Mouse (Mus musculus): ENCODE results near the gene Vmn1r13. TPM values are rescaled to one million over a fixed set of nuclear protein-coding genes. Genes with fewer than 3 reads are reported as not detected.
"Not testable (repeated sequence)": the region's sequence is repeated elsewhere in the genome, so short reads cannot be mapped to it uniquely, and the experiment has no call there.

Vmn1r13 gene
- not detected in 2 replicates for polyA plus RNA-seq (2016; fragmentation: Nextera tagmentation; extraction: Ambion mirVana)

DNA sequence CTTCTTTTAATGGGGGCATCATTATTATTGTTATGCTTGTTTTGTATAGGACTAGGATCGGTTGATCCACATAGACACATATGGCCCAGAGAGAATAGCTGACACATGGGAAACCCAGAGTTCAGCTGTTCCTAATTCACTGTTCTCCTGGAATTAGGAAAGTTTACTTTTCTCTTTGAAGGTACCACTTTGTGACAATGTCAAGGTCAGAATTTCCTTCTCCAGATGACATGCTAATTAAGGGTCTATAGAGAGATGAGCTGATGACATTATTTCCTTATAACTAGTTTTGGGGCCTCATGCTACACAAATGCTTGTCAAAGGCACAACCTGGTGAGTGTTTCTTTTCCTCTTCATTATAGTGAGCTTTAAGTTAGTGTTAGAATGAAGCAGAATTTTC, at the start of gene Vmn1r13:
Gene Vmn1r13 (plus strand): TSS at position 301 of the 400 bp plus-strand sequence.
- not testable (repeated sequence) for H3K9me3 ChIP-seq (replicated peaks); H3K27ac ChIP-seq; H3K4me1 ChIP-seq; H3K4me3 ChIP-seq; H3K9ac ChIP-seq; H3K27me3 ChIP-seq (replicated peaks); ATAC-seq; H3K36me3 ChIP-seq; H3K4me2 ChIP-seq
- WGBS (ENCODE audit: insufficient replicate concordance): 68% methylated on average over 1 of the region's 1 CpGs

DNA sequence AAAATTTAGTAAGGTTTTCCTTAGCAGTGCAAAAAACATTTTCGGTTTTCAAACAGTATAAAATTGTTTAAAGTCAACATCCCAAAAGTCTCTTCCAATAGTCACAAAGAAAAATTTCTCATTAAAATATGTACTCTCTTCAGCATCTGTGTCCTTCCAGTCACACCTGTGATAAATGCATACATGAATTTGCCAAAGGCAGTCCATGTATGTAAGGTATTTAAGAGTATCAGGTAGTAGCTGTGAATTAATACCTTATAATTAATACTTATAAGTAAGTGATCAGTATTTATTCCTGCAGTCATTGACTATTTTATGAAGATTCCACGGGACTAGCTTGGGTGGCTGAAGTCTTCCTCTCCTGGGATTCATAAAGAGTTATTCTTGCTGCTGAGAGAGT, 46.5 kb upstream of the Vmn1r13 start, which contains the start of gene Vmn1r12:
Gene Vmn1r12 (plus strand): TSS at position 301 of the 400 bp plus-strand sequence.
- Histone ChIP-seq H3K4me2 (no peak within 1 kb of the TSS), H3K9ac (no peak within 1 kb of the TSS), H3K4me3 (no peak within 1 kb of the TSS), H3K9me3 (replicated peaks) (no peaks in the 10 kb centered on the region), H3K36me3 (no peaks in the 10 kb centered on the region), H3K27ac (no peak within 1 kb of the TSS), H3K4me1 (no peaks in the 10 kb centered on the region), H3K27me3 (replicated peaks) (no peaks in the 10 kb centered on the region)
- WGBS (ENCODE audit: insufficient replicate concordance): 51% methylated on average over 2 of the region's 2 CpGs
- ATAC-seq: no peak

DNA sequence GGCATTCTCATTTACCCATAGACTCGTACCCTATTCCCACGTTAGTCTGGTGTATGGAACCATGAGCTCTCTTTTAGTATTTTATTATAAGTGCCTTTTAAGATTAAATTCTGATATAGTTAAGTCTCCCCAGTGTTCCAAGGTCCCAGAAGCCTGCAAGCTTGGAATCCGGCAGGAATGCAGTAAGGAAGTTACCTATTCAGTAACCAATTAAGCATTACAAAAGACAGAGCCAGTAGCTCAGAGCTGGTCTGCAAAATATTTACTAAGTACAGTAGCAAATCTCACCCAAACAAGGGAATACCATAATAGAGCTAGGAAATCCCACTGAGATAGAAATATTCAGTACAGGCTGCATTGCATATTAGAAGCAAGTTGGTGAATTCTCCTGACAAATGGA, 13.1 kb upstream of the Vmn1r13 start:
- WGBS (ENCODE audit: insufficient replicate concordance): 51% methylated on average over 3 of the region's 3 CpGs
- not testable (repeated sequence) for H3K27ac ChIP-seq; ATAC-seq; H3K9ac ChIP-seq; H3K4me1 ChIP-seq; H3K4me2 ChIP-seq; H3K9me3 ChIP-seq (replicated peaks); H3K36me3 ChIP-seq; H3K4me3 ChIP-seq; H3K27me3 ChIP-seq (replicated peaks)

DNA sequence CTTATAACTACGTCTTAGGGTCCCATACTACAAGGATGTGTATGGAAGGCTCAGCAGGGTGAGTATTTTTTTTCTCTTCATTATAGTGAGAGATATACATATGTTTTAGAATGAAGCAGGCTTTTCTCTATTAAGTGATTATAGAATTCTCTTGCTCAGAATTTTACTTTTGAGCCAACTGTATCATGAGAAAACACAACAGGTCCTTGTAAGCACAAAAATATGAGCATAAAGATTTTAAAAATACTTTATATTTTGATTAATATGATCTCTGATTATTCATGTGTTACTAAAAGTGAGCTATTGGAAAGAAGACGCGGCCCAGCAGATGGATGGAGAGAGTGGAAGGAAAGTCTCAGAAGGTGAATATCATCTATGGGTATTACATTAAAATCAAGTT, 28.3 kb downstream of the Vmn1r13 start, which contains the start of gene Vmn1r14:
Gene Vmn1r14 (plus strand): TSS at position 301 of the 400 bp plus-strand sequence.
- no peaks in the 10 kb centered on the region for H3K4me1 ChIP-seq
- no peaks in the 10 kb centered on the region for H3K36me3 ChIP-seq
- no peak within 1 kb of the TSS for H3K27ac ChIP-seq
- no peak within 1 kb of the TSS for H3K9ac ChIP-seq
- H3K9me3 ChIP-seq (replicated peaks): no peaks in the 10 kb centered on the region
- no peak within 1 kb of the TSS for H3K4me3 ChIP-seq
- no peaks in the 10 kb centered on the region for H3K27me3 ChIP-seq (replicated peaks)
- no peak within 1 kb of the TSS for H3K4me2 ChIP-seq
- no peak for ATAC-seq
- WGBS (ENCODE audit: insufficient replicate concordance): 83% methylated on average over 3 of the region's 3 CpGs

GRCm38 (mm10) chr6:57257652-57258051, 54.6 kb downstream of the Vmn1r13 start, which contains the start of gene Vmn1r15:
Gene Vmn1r15, plus strand, starts transcription at chr6:57257952.
- no peaks in the 10 kb centered on the region for H3K4me1 ChIP-seq
- no peak within 1 kb of the TSS for H3K27ac ChIP-seq
- H3K27me3 ChIP-seq (replicated peaks): no peaks in the 10 kb centered on the region
- H3K9me3 ChIP-seq (replicated peaks): 0 out of 2 replicates have a peak, but pooled peaks cover 2% of the 10 kb centered on the region
- ATAC-seq: no peak
- H3K4me2 ChIP-seq: no peak within 1 kb of the TSS
- WGBS (ENCODE audit: insufficient replicate concordance): 50% methylated on average over 1 of the region's 1 CpGs
- no peak within 1 kb of the TSS for H3K4me3 ChIP-seq
- H3K36me3 ChIP-seq: no peaks in the 10 kb centered on the region
- no peak within 1 kb of the TSS for H3K9ac ChIP-seq

DNA sequence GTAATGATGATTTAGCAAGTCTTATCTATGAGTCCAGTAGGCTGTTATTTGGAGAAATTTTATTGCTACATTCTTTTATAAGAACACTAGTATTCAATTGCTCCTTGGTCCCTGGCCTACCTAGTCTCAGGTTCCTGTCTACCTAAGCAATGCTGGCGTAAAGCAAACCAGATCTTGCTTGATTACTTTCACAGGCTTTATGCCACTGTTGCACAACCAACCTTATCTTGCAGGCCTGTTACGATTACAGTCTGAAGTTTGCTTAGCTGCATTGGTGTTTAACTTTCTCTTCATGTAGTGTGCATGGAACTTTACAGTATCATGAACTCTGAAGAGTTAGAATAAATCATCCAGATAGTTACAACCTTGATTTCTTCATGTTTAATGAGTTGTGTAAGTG, 57.9 kb downstream of the Vmn1r13 start:
- no peaks in the 10 kb centered on the region for H3K36me3 ChIP-seq
- no peaks in the 10 kb centered on the region for H3K27me3 ChIP-seq (replicated peaks)
- no peak overlapping the region for H3K4me3 ChIP-seq
- no peak overlapping the region for H3K4me2 ChIP-seq
- 0 out of 2 replicates have a peak, but pooled peaks cover 2% of the 10 kb centered on the region for H3K9me3 ChIP-seq (replicated peaks)
- no peak overlapping the region for H3K9ac ChIP-seq
- no peak overlapping the region for H3K27ac ChIP-seq
- no peaks in the 10 kb centered on the region for H3K4me1 ChIP-seq
- 65% methylated on average over 2 of the region's 2 CpGs for WGBS (ENCODE audit: insufficient replicate concordance)
- no peak for ATAC-seq

Other genes with a start within 250 kb of the Vmn1r13 start
- gene Vmn1r5, start 233.0 kb upstream of the Vmn1r13 start, polyA plus RNA-seq (2016; fragmentation: Nextera tagmentation; extraction: Ambion mirVana): not detected in 2 replicates
- not detected in 2 replicates for gene Vmn1r6, start 206.0 kb upstream of the Vmn1r13 start, polyA plus RNA-seq (2016; fragmentation: Nextera tagmentation; extraction: Ambion mirVana)
- not detected in 2 replicates for gene Vmn1r7, start 178.0 kb upstream of the Vmn1r13 start, polyA plus RNA-seq (2016; fragmentation: Nextera tagmentation; extraction: Ambion mirVana)
- not detected in 2 replicates for gene Vmn1r8, start 171.0 kb upstream of the Vmn1r13 start, polyA plus RNA-seq (2016; fragmentation: Nextera tagmentation; extraction: Ambion mirVana)
- not detected in 2 replicates for gene Vmn1r9, start 136.5 kb upstream of the Vmn1r13 start, polyA plus RNA-seq (2016; fragmentation: Nextera tagmentation; extraction: Ambion mirVana)
- not detected in 2 replicates for gene Vmn1r10, start 93.8 kb upstream of the Vmn1r13 start, polyA plus RNA-seq (2016; fragmentation: Nextera tagmentation; extraction: Ambion mirVana)
- not detected in 2 replicates for gene Vmn1r11, start 69.8 kb upstream of the Vmn1r13 start, polyA plus RNA-seq (2016; fragmentation: Nextera tagmentation; extraction: Ambion mirVana)
- gene Vmn1r12, start 46.4 kb upstream of the Vmn1r13 start, polyA plus RNA-seq (2016; fragmentation: Nextera tagmentation; extraction: Ambion mirVana): not detected in 2 replicates
- gene Vmn1r14, start 28.4 kb downstream of the Vmn1r13 start, polyA plus RNA-seq (2016; fragmentation: Nextera tagmentation; extraction: Ambion mirVana): not detected in 2 replicates
- not detected in 2 replicates for gene Vmn1r15, start 54.7 kb downstream of the Vmn1r13 start, polyA plus RNA-seq (2016; fragmentation: Nextera tagmentation; extraction: Ambion mirVana)
- gene Vmn1r16, start 126.2 kb downstream of the Vmn1r13 start, polyA plus RNA-seq (2016; fragmentation: Nextera tagmentation; extraction: Ambion mirVana): not detected in 2 replicates
- gene Vmn1r17, start 160.4 kb downstream of the Vmn1r13 start, polyA plus RNA-seq (2016; fragmentation: Nextera tagmentation; extraction: Ambion mirVana): not detected in 2 replicates
- not detected in 2 replicates for gene Vmn1r18, start 192.5 kb downstream of the Vmn1r13 start, polyA plus RNA-seq (2016; fragmentation: Nextera tagmentation; extraction: Ambion mirVana)
- not detected in 2 replicates for gene Vmn1r19, start 200.5 kb downstream of the Vmn1r13 start, polyA plus RNA-seq (2016; fragmentation: Nextera tagmentation; extraction: Ambion mirVana)
- not detected in 2 replicates for gene Vmn1r20, start 225.6 kb downstream of the Vmn1r13 start, polyA plus RNA-seq (2016; fragmentation: Nextera tagmentation; extraction: Ambion mirVana)